Mouse (Mus musculus) intestine, postnatal 0 days (tissue): ENCODE measurements at regions not wholly inside any gene's neighbourhood (a gene's known extent, or its start where the extent isn't known, plus 50 kb on each side); places are given as distances from the start of the nearest gene placed in this dataset.

Source experiments
- ATAC-seq: fragments of 200-750 bp; cut with Nextera tagmentation; 2 replicates; pipeline ENCODE4 v1.8.0; 2017; ENCODE audit warnings: mild to moderate bottlenecking, moderate TSS enrichment, moderate library complexity
- H3K27ac ChIP-seq: fragments of 300-500 bp; sonication (generic); 2 replicates; pipeline ENCODE4 v1.5.1; 2014; ENCODE audit warnings: mild to moderate bottlenecking, low read depth, low read length, moderate library complexity
- H3K27me3 ChIP-seq: fragments of 300-500 bp; sonication (generic); replicated peaks from 2 replicates; pipeline ENCODE4 v1.6.1; 2014; ENCODE audit warnings: low read length, mixed read lengths; ENCODE audit not compliant: control insufficient read depth, insufficient read depth
- H3K36me3 ChIP-seq: fragments of 300-500 bp; sonication (generic); 2 replicates; pipeline ENCODE4 v1.6.1; 2014; ENCODE audit warnings: mild to moderate bottlenecking, moderate library complexity; ENCODE audit not compliant: control insufficient read depth, insufficient read depth
- H3K4me1 ChIP-seq: fragments of 300-500 bp; sonication (generic); replicated peaks from 2 replicates; pipeline ENCODE4 v1.6.1; 2014; ENCODE audit warnings: antibody characterized with exemption, low read length, mixed read lengths; ENCODE audit not compliant: control insufficient read depth, insufficient read depth
- H3K4me2 ChIP-seq: fragments of 300-500 bp; sonication (generic); replicated peaks from 2 replicates; pipeline ENCODE4 v1.6.1; 2014; ENCODE audit warnings: low read depth, mild to moderate bottlenecking, moderate library complexity
- H3K4me3 ChIP-seq: fragments of 300-500 bp; sonication (generic); 2 replicates; pipeline ENCODE4 v1.5.1; 2014; ENCODE audit warnings: low read depth, low read length
- H3K9ac ChIP-seq: fragments of 300-500 bp; sonication (generic); 2 replicates; pipeline ENCODE4 v1.6.1; 2014; ENCODE audit warnings: mild to moderate bottlenecking, low read depth, low read length
- H3K9me3 ChIP-seq: fragments of 300-500 bp; sonication (generic); 2 replicates; pipeline ENCODE4 v1.6.1; 2016; ENCODE audit warnings: mixed run types; ENCODE audit not compliant: control insufficient read depth
- CTCF ChIP-seq: sonication (generic); IDR thresholded peaks from 2 replicates; pipeline ENCODE4 v1.5.1; 2016; ENCODE audit warnings: low read depth, mild to moderate bottlenecking, control low read depth, antibody characterized with exemption, moderate library complexity
- WGBS: fragments of 180-500 bp; shearing (Covaris S2); extraction: QIAGEN DNeasy Blood & Tissue Kit; methylation state at CpG from one replicate; pipeline ENCODE4 v1.1.7; 2014; 5-methylcytosine and 5-hydroxymethylcytosine counted together

DNA sequence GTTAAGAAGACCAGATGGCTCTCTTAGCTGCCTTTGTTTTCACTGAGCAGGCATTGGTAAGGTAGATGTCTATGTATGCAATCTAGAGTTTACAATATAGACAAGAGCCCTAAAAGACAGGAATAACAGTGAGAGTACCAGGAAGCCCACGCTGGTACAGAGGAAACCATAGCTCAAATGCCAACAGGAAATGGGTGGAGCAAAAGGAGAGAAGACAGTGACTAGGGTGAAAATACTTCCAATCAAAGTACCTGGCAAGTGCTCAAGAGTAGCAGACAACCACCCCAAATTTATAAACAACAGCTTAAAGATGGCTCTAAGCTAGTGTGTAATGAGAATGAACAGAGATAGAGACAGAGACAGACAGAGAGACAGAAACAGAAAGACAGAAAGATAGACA is 151.5 kb upstream of the Negr1 start:
- H3K9ac ChIP-seq, result no peak overlapping the region
- no peaks in the 10 kb centered on the region for H3K27me3 ChIP-seq
- H3K4me2 ChIP-seq, result no peak overlapping the region
- no peaks in the 10 kb centered on the region for H3K36me3 ChIP-seq
- no peak overlapping the region for H3K4me3 ChIP-seq
- ATAC-seq, result no peak
- TF ChIP-seq CTCF, result no peak
- 54% methylated on average over 1 of the region's 1 CpGs for WGBS
- H3K27ac ChIP-seq, result no peak overlapping the region
- H3K4me1 ChIP-seq, result no peaks in the 10 kb centered on the region
- no peaks in the 10 kb centered on the region for H3K9me3 ChIP-seq

DNA sequence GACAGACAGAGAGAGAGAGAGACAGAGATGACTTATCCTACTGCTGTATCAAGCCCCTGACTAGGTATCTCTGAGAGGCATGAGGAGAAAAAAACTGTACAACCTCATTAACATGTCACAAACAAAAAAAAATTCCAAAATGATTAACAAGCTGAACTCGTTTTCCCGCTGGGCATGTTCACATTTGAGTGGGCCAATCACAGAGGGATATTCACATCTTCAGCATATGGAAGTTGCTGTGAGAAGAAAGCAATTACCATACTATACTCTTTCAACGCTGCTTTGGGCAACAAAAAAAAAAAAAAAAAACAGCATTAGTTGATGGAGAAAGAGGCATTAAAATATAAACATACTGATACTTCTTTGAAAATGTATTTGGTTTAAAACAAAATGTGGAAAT is 148.8 kb upstream of the Negr1 start:
- Histone ChIP-seq H3K4me3 (no peak overlapping the region), H3K9ac (no peak overlapping the region), H3K36me3 (no peaks in the 10 kb centered on the region), H3K27ac (no peak overlapping the region), H3K9me3 (no peaks in the 10 kb centered on the region), H3K4me1 (no peaks in the 10 kb centered on the region), H3K4me2 (no peak overlapping the region), H3K27me3 (no peaks in the 10 kb centered on the region)
- no peak for ATAC-seq
- TF ChIP-seq CTCF, result no peak
- 82% methylated on average over 3 of the region's 3 CpGs for WGBS

DNA sequence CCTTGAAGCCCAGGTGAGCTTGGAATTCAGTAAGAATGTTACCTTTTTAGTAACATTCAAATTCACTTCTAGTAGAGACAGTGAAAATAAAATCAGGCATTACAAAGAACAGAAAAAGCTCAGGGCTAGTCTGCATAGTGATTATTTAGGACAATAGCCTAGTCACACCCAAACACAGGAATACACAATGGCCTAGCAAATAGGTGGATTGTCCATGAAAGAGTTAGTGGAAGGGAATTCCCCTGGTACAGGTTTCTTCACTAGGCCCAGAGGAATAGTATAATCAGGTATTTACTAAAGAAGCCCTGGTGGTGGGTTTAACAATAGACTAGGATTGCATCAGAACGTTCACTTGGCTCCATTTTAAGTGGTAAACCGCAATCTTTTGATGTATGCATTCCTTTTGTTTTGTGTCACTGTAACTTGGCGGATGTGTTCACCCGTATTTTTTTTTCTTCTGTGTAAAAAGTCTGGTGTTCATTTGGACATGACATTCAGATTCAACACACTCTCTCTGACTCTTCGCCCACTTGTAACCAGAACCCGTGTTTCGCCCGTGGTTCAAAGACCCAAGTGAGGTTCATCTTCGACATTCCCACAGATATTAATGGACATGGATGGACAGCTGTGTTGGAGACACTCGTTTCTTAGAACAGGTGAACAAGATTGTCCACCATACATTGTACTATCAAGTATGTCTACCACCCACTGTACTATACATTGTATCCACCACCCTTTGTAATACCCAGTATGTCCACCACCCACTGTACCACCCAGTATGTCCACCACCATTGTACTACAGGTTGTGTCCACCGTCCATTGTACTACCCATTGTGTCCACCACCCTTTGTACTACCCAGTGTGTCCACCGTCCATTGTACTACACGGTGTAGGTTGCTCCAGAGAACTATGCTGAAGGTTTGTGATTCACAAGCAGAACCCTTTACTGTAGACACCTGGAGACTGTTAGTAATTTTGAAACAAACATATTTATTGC is 146.9 kb upstream of the Negr1 start:
- Histone ChIP-seq H3K4me2 (no peak overlapping the region), H3K27me3 (no peaks in the 10 kb centered on the region), H3K9me3 (no peaks in the 10 kb centered on the region), H3K27ac (no peak overlapping the region), H3K4me3 (no peak overlapping the region), H3K36me3 (no peaks in the 10 kb centered on the region), H3K4me1 (no peaks in the 10 kb centered on the region), H3K9ac (no peak overlapping the region)
- TF ChIP-seq CTCF, result no peak
- ATAC-seq, result no peak
- 91% methylated on average over 13 of the region's 13 CpGs for WGBS

DNA sequence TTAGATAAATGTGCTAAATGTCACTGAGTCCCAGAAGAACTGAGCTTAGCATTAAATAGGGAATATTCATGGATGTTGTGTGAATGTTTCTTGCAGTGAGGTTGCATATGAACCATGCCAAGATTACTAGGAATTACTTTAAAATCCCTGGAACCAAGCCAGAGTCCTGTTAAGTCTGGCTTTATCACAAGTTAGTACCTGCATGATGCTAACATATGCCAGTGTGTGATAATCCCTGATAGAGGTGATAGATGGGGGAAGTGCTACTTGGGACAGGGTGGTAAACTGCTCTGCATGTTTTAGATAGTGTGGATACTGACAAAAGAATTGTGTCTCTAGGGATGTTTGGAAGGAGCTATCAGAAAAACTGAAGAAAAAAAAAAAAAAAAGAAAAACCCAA is 143.5 kb upstream of the Negr1 start:
- Histone ChIP-seq H3K36me3 (no peaks in the 10 kb centered on the region), H3K9ac (no peak overlapping the region), H3K4me1 (no peaks in the 10 kb centered on the region), H3K4me2 (no peak overlapping the region), H3K9me3 (no peaks in the 10 kb centered on the region), H3K27me3 (no peaks in the 10 kb centered on the region), H3K27ac (no peak overlapping the region), H3K4me3 (no peak overlapping the region)
- no peak for ATAC-seq
- no peak for TF ChIP-seq CTCF

DNA sequence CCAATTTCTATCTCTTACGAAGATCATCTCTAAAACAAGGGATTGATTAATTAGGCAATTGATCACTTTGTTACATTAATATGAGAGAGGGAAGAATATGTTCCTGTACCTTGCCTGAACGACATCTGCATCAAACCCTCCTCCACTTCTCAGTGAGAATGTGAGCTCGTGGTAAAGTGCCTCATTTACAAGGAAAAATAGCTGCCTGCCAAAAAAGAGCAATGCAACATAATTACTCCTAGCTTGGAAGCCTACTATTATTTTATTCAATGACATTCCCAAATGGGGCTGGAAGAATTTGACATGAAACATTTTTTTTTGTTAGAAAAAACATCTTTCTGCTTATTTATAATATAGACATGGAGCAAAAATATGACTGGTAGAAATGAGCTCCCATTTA is 138.5 kb upstream of the Negr1 start:
- Histone ChIP-seq H3K27ac (no peak overlapping the region), H3K4me1 (no peaks in the 10 kb centered on the region), H3K4me3 (no peak overlapping the region), H3K9me3 (no peaks in the 10 kb centered on the region), H3K27me3 (no peaks in the 10 kb centered on the region), H3K4me2 (no peak overlapping the region), H3K9ac (no peak overlapping the region), H3K36me3 (no peaks in the 10 kb centered on the region)
- WGBS, result 56% methylated on average over 3 of the region's 3 CpGs
- ATAC-seq, result no peak
- TF ChIP-seq CTCF, result no peak

DNA sequence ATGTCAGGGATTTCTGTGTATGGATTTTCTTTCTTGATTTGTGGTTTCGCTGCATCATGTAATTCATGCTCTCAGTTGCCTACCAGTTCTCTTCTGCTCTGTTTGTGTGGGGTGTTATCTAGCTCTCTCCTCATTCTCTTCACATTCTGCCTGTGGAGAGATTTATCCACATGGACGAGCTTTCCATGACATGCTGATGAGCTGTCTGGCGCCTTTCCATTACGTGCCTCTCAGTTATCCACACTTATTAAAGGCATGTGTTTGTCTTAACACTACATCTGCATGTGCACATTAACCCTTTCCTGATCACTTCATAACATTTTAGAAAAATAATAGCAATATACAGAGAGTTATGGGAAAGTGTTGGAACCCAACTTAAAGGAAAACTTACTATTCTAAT is 106.6 kb upstream of the Negr1 start:
- no peak overlapping the region for H3K27ac ChIP-seq
- no peak for TF ChIP-seq CTCF
- no peaks in the 10 kb centered on the region for H3K27me3 ChIP-seq
- H3K4me1 ChIP-seq, result no peaks in the 10 kb centered on the region
- H3K4me3 ChIP-seq, result no peak overlapping the region
- WGBS, result 69% methylated on average over 4 of the region's 4 CpGs
- H3K36me3 ChIP-seq, result no peaks in the 10 kb centered on the region
- no peak for ATAC-seq
- no peaks in the 10 kb centered on the region for H3K9me3 ChIP-seq
- H3K4me2 ChIP-seq, result no peak overlapping the region
- no peak overlapping the region for H3K9ac ChIP-seq

DNA sequence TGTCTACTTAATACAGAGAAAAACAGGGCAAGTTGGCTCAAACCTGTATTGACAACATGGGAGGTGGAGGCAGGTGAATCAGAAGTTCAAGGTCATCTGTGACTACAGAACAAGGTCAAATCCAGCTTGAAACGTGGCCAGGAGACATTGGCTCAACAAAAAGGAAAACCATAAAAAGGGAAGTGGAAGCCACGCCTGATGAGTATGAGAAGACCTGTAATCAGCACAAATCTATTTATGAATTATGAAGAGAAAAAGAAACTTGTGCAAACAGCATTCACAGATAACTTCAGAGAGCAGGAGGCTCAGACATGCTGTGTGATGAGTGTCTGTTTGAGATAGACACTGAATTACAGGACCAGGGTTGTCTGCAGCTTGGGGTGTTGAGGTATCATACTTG is 98.3 kb upstream of the Negr1 start:
- TF ChIP-seq CTCF, result no peak
- no peaks in the 10 kb centered on the region for H3K4me1 ChIP-seq
- H3K27ac ChIP-seq, result no peak overlapping the region
- ATAC-seq, result no peak
- no peak overlapping the region for H3K4me2 ChIP-seq
- 63% methylated on average over 2 of the region's 2 CpGs for WGBS
- H3K4me3 ChIP-seq, result no peak overlapping the region
- H3K36me3 ChIP-seq, result no peaks in the 10 kb centered on the region
- no peaks in the 10 kb centered on the region for H3K27me3 ChIP-seq
- H3K9me3 ChIP-seq, result no peaks in the 10 kb centered on the region
- no peak overlapping the region for H3K9ac ChIP-seq
